Mouse (Mus musculus) bone marrow, adult 2 months (tissue): ENCODE results near the gene Mtg2. TPM values are rescaled to one million over a fixed set of nuclear protein-coding genes. Genes with fewer than 3 reads are reported as not detected.
A peak's percentile ranks its signal among the peaks of the same experiment; 100 is the strongest.

Source experiments
- H3K27ac ChIP-seq: fragments of 200-500 bp; 2 replicates; pipeline ENCODE4 v1.5.1; 2012; ENCODE audit warnings: low read depth, mild to moderate bottlenecking, control low read depth, inconsistent platforms, low read length; ENCODE audit not compliant: control insufficient read depth, poor library complexity, insufficient read depth
- H3K4me1 ChIP-seq: fragments of 200-500 bp; 2 replicates; pipeline ENCODE4 v1.6.1; 2011; ENCODE audit warnings: low read length; ENCODE audit not compliant: control insufficient read depth, insufficient read depth
- H3K4me3 ChIP-seq: fragments of 200-500 bp; replicated peaks from 2 replicates; pipeline ENCODE3; 2011; ENCODE audit warnings: mild to moderate bottlenecking, low read depth, low read length, control low read depth; ENCODE audit not compliant: control insufficient read depth
- CTCF ChIP-seq: fragments of 200-500 bp; IDR thresholded peaks from 2 replicates; pipeline ENCODE4 v1.5.1; 2011; ENCODE audit warnings: low read length, control low read depth; ENCODE audit not compliant: control insufficient read depth, insufficient read depth
- POLR2A ChIP-seq: fragments of 200-500 bp; IDR thresholded peaks from 2 replicates; pipeline ENCODE4 v1.6.1; 2011; ENCODE audit warnings: low read depth, mild to moderate bottlenecking, control low read depth, low read length, borderline replicate concordance; ENCODE audit not compliant: control insufficient read depth
- WGBS: fragments of 180-500 bp; shearing (Covaris S2); methylation state at CpG from one replicate; pipeline ENCODE4 v1.1.7; 2018; 5-methylcytosine and 5-hydroxymethylcytosine counted together
- polyA plus RNA-seq: library from polyadenylated mRNA; stranded (reverse); fragments of >200 nt; gene quantifications from 2 replicates; pipeline ENCODE4 v1.2.4, GENCODE M21; 2011; ENCODE audit warnings: low replicate concordance; ENCODE audit not compliant: missing spikeins, insufficient read depth, insufficient read length

The Mtg2 gene
- polyA plus RNA-seq, 1 experiment, result 8.2 TPM

GRCm38 (mm10) chr2:180105441-180106190 lies 35.2 kb downstream of the Mtg2 start:
- no peaks in the 10 kb centered on the region for H3K4me1 ChIP-seq
- H3K4me3 ChIP-seq, result no peak overlapping the region
- TF ChIP-seq POLR2A (no peak), CTCF (no peak)
- no peak overlapping the region for H3K27ac ChIP-seq
- WGBS, result 29% methylated on average over 8 of the region's 8 CpGs

- 63% methylated on average over 4 of the region's 4 CpGs for WGBS
- TF ChIP-seq CTCF (peak; percentile 30; the same call in 1 of the 2 replicates), POLR2A (no peak)
- H3K4me1 ChIP-seq, result no peaks in the 10 kb centered on the region
- H3K27ac ChIP-seq, result no peak overlapping the region
- no peak overlapping the region for H3K4me3 ChIP-seq
Measured at GRCm38 (mm10) chr2:180107081-180107480, 36.7 kb downstream of the Mtg2 start.

GRCm38 (mm10) chr2:180108285-180108684 lies 37.9 kb downstream of the Mtg2 start:
- Histone ChIP-seq H3K4me3 (no peak overlapping the region), H3K4me1 (no peaks in the 10 kb centered on the region), H3K27ac (no peak overlapping the region)
- 28% methylated on average over 6 of the region's 6 CpGs for WGBS
- no peak for TF ChIP-seq POLR2A
- no peak for TF ChIP-seq CTCF

GRCm38 (mm10) chr2:180113909-180114890 lies 43.8 kb downstream of the Mtg2 start:
- no peak overlapping the region for H3K27ac ChIP-seq
- H3K4me3 ChIP-seq, result no peak overlapping the region
- 85% methylated on average over 17 of the region's 17 CpGs for WGBS
- peaks cover 4% of the 10 kb centered on the region; the same call in 1 of the 2 replicates for H3K4me1 ChIP-seq
- no peak for TF ChIP-seq CTCF
- TF ChIP-seq POLR2A, result no peak

GRCm38 (mm10) chr2:180115279-180115678 lies 44.9 kb downstream of the Mtg2 start:
- Histone ChIP-seq H3K4me1 (peaks cover 4% of the 10 kb centered on the region; the same call in 1 of the 2 replicates), H3K4me3 (no peak overlapping the region), H3K27ac (no peak overlapping the region)
- WGBS, result 34% methylated on average over 6 of the region's 6 CpGs
- TF ChIP-seq CTCF (no peak), POLR2A (no peak)

GRCm38 (mm10) chr2:180116081-180116493 lies 45.7 kb downstream of the Mtg2 start:
- Histone ChIP-seq H3K27ac (no peak overlapping the region), H3K4me1 (peaks cover 4% of the 10 kb centered on the region; the same call in 1 of the 2 replicates), H3K4me3 (no peak overlapping the region)
- TF ChIP-seq CTCF, result no peak
- no peak for TF ChIP-seq POLR2A
- 26% methylated on average over 10 of the region's 10 CpGs for WGBS

GRCm38 (mm10) chr2:180116741-180117484 lies 46.5 kb downstream of the Mtg2 start:
- WGBS, result 54% methylated on average over 8 of the region's 8 CpGs
- no peak for TF ChIP-seq POLR2A
- no peak for TF ChIP-seq CTCF
- no peak overlapping the region for H3K4me3 ChIP-seq

More at GRCm38 (mm10) chr2:180116741-180117484, 46.5 kb downstream of the Mtg2 start:
- Histone ChIP-seq H3K4me1 (peaks cover 4% of the 10 kb centered on the region; the same call in 1 of the 2 replicates), H3K27ac (no peak overlapping the region)
